Comparison of ENCODE assay signal across 8 mouse cellular contexts in the genomic region with DNA sequence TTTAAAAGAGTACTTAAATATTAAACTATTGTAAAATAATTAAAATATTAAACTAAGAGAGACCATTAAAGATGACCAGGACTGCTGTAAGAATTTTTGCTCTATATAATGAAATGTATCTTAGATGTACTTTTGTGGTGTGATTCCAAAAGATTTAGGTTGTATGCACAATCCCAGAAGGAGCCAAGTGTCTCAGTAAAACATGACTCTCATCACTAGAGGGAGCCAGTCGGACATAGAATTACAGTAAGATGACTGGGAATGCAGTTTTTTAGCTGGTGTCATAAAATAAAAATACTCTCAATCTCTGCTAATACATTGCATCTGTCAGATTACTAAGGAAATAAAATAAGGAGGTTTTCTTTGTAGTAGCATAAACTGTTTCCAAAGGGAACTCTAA.
DNase-seq lines count a peak whose midpoint lies in the region; ATAC-seq and TF ChIP-seq lines count a peak whose summit lies in the region.

No protein-coding gene starts in this region.

- no peak for DNase-seq in heart, adult 2 months
- peak; percentile 81 for DNase-seq in midbrain, embryonic 14.5 days
- no peak for DNase-seq in midbrain, embryonic 10.5 days (ENCODE audit: low spot score)
- DNase-seq in embryo, embryonic 9.5 days (ENCODE audit: extremely low spot score) = peak; percentile 12
- DNase-seq in retina, postnatal 7 days (ENCODE audit: low read depth, low spot score) = peak; percentile 4
- DNase-seq in cerebellum, adult 18-20 months = no peak
- DNase-seq in adrenal gland, adult 18-20 months (ENCODE audit: low spot score in 2 of 2) = no peak

- intact Hi-C loops in heart, adult 2 months (cut with DNase I) = loop anchor here (10.0 kb wide), 1 partner anchor 610 kb away; no protein-coding TSS in a partner anchor

- no peak overlapping the region for H3K9ac ChIP-seq in heart, adult 2 months (ENCODE audit: low read depth, low read length)
- no peak overlapping the region for H3K9ac ChIP-seq in heart, embryonic 11.5 days (ENCODE audit: low read depth, low read length)
- no peak overlapping the region for H3K9ac ChIP-seq in midbrain, embryonic 14.5 days (replicated peaks; ENCODE audit: low read length)

- H3K4me2 ChIP-seq in heart, embryonic 11.5 days = no peak overlapping the region
- no peak overlapping the region for H3K4me2 ChIP-seq in midbrain, embryonic 14.5 days (ENCODE audit: low read length)

- TF ChIP-seq EP300 in heart, adult 2 months (IDR thresholded peaks at IDR 0.05; ENCODE audit: insufficient read depth, low read depth, low read length) = no peak

- H3K27me3 ChIP-seq in heart, adult 2 months (ENCODE audit: control insufficient read depth, insufficient read depth, low read length) = no peaks in the 10 kb centered on the region
- H3K27me3 ChIP-seq in heart, embryonic 11.5 days (ENCODE audit: control insufficient read depth, insufficient read depth, low read length) = no peaks in the 10 kb centered on the region
- H3K27me3 ChIP-seq in midbrain, embryonic 14.5 days (ENCODE audit: control insufficient read depth, insufficient read depth, low read length) = no peaks in the 10 kb centered on the region
- H3K27me3 ChIP-seq in midbrain, embryonic 10.5 days (ENCODE audit: low read depth, poor library complexity, severe bottlenecking) = no peaks in the 10 kb centered on the region

- no peaks in the 10 kb centered on the region for H3K79me2 ChIP-seq in heart, adult 2 months (replicated peaks; ENCODE audit: control insufficient read depth, insufficient read depth, low read length)

- H3K9me3 ChIP-seq in heart, embryonic 11.5 days (replicated peaks; ENCODE audit: control insufficient read depth, low read length) = no peaks in the 10 kb centered on the region
- H3K9me3 ChIP-seq in midbrain, embryonic 14.5 days (ENCODE audit: control insufficient read depth, low read length) = no peaks in the 10 kb centered on the region
- H3K9me3 ChIP-seq in midbrain, embryonic 10.5 days (replicated peaks) = no peaks in the 10 kb centered on the region

- no peak for TF ChIP-seq POLR2A in heart, adult 2 months (IDR thresholded peaks at IDR 0.05; ENCODE audit: insufficient read depth, low read depth, low read length)

- H3K27ac ChIP-seq in heart, adult 2 months = no peak overlapping the region
- no peak overlapping the region for H3K27ac ChIP-seq in heart, embryonic 11.5 days (ENCODE audit: low read depth, low read length)
- H3K27ac ChIP-seq in midbrain, embryonic 14.5 days (replicated peaks; ENCODE audit: low read depth, low read length) = no peak overlapping the region
- H3K27ac ChIP-seq in midbrain, embryonic 10.5 days (replicated peaks) = no peak overlapping the region

- H3K4me1 ChIP-seq in heart, adult 2 months (ENCODE audit: control insufficient read depth, insufficient read depth, low read length) = no peaks in the 10 kb centered on the region
- H3K4me1 ChIP-seq in heart, embryonic 11.5 days (ENCODE audit: control insufficient read depth, insufficient read depth, low read length) = no peaks in the 10 kb centered on the region
- no peaks in the 10 kb centered on the region for H3K4me1 ChIP-seq in midbrain, embryonic 14.5 days (ENCODE audit: control insufficient read depth, insufficient read depth, low read length)
- no peaks in the 10 kb centered on the region for H3K4me1 ChIP-seq in midbrain, embryonic 10.5 days

- ATAC-seq in heart, embryonic 11.5 days (replicated peaks; ENCODE audit: insufficient number of reproducible peaks, low FRiP score, low TSS enrichment) = no peak
- no peak for ATAC-seq in midbrain, embryonic 14.5 days (ENCODE audit: low FRiP score, low TSS enrichment)

- H3K36me3 ChIP-seq in heart, adult 2 months (ENCODE audit: control insufficient read depth, insufficient read depth, low read length) = no peaks in the 10 kb centered on the region
- no peaks in the 10 kb centered on the region for H3K36me3 ChIP-seq in heart, embryonic 11.5 days (ENCODE audit: control insufficient read depth, insufficient read depth, low read length)
- H3K36me3 ChIP-seq in midbrain, embryonic 14.5 days (ENCODE audit: control insufficient read depth, insufficient read depth, low read length) = no peaks in the 10 kb centered on the region
- no peaks in the 10 kb centered on the region for H3K36me3 ChIP-seq in midbrain, embryonic 10.5 days

- 4% methylated on average over 1 of the region's 1 CpGs for WGBS in heart, adult 2 months
- WGBS in heart, embryonic 11.5 days (ENCODE audit: insufficient replicate concordance) = 6% methylated on average over 1 of the region's 1 CpGs
- 15% methylated on average over 1 of the region's 1 CpGs for WGBS in midbrain, embryonic 14.5 days
- WGBS in midbrain, embryonic 10.5 days = 5% methylated on average over 1 of the region's 1 CpGs

- no peak overlapping the region for H3K4me3 ChIP-seq in heart, adult 2 months
- no peak overlapping the region for H3K4me3 ChIP-seq in heart, embryonic 11.5 days (ENCODE audit: low read depth, low read length)
- H3K4me3 ChIP-seq in midbrain, embryonic 14.5 days (replicated peaks; ENCODE audit: low read depth, low read length) = no peak overlapping the region
- no peak overlapping the region for H3K4me3 ChIP-seq in midbrain, embryonic 10.5 days

- peak; percentile 66 for TF ChIP-seq CTCF in heart, adult 2 months (IDR thresholded peaks at IDR 0.05)

Comparison
In these comparisons a context has a peak if more than half of its experiments do, and no peak if none do; other contexts are left out.
1. DNase-seq: peak in midbrain, embryonic 14.5 days (single experiment), embryo, embryonic 9.5 days (single experiment) and retina, postnatal 7 days (single experiment); none in heart, adult 2 months (0 of 2), midbrain, embryonic 10.5 days (single experiment), cerebellum, adult 18-20 months (0 of 2) and adrenal gland, adult 18-20 months (0 of 2).